Comparison of ENCODE assay signal across 8 mouse cellular contexts in genomic region chr17:85464466-85465411, GRCm38 (mm10).
DNase-seq lines count a peak whose midpoint lies in the region; ATAC-seq lines count a peak whose summit lies in the region.

No protein-coding gene starts in this region.

- H3K4me1 ChIP-seq in hindbrain, embryonic 10.5 days (replicated peaks), result peaks cover 21% of the 10 kb centered on the region
- peaks cover 3% of the 10 kb centered on the region; the same call in 1 of the 2 replicates for H3K4me1 ChIP-seq in hindbrain, embryonic 16.5 days (ENCODE audit: control insufficient read depth, insufficient read depth, low read depth, low read length)
- peaks cover 32% of the 10 kb centered on the region for H3K4me1 ChIP-seq in forebrain, embryonic 13.5 days

- ATAC-seq in hindbrain, embryonic 16.5 days, result no peak
- ATAC-seq in forebrain, embryonic 13.5 days, result peak; percentile 52; the same call in 1 of the 2 replicates

- peaks cover 100% of the 10 kb centered on the region for H3K27me3 ChIP-seq in hindbrain, embryonic 10.5 days (ENCODE audit: insufficient read depth, poor library complexity, severe bottlenecking)
- peaks cover 92% of the 10 kb centered on the region for H3K27me3 ChIP-seq in hindbrain, embryonic 16.5 days (replicated peaks; ENCODE audit: control insufficient read depth, insufficient read depth, low read length)
- peaks cover 93% of the 10 kb centered on the region for H3K27me3 ChIP-seq in forebrain, embryonic 13.5 days

- no peak overlapping the region; the same call in 1 of the 2 replicates for H3K4me2 ChIP-seq in hindbrain, embryonic 16.5 days (ENCODE audit: low read length)
- H3K4me2 ChIP-seq in forebrain, embryonic 13.5 days, result peak overlapping the region; percentile 58

- H3K9me3 ChIP-seq in hindbrain, embryonic 10.5 days, result peaks cover 6% of the 10 kb centered on the region; the same call in 1 of the 2 replicates
- no peaks in the 10 kb centered on the region for H3K9me3 ChIP-seq in hindbrain, embryonic 16.5 days (ENCODE audit: control insufficient read depth, low read length)
- no peaks in the 10 kb centered on the region for H3K9me3 ChIP-seq in forebrain, embryonic 13.5 days (replicated peaks)

- peak overlapping the region; percentile 32 for H3K4me3 ChIP-seq in hindbrain, embryonic 10.5 days
- H3K4me3 ChIP-seq in hindbrain, embryonic 16.5 days (ENCODE audit: low read length), result no peak overlapping the region; the same call in 1 of the 2 replicates
- peak overlapping the region; percentile 23 for H3K4me3 ChIP-seq in forebrain, embryonic 13.5 days

- no peaks in the 10 kb centered on the region for H3K36me3 ChIP-seq in hindbrain, embryonic 10.5 days
- H3K36me3 ChIP-seq in hindbrain, embryonic 16.5 days (ENCODE audit: control insufficient read depth, insufficient read depth, low read length), result no peaks in the 10 kb centered on the region
- no peaks in the 10 kb centered on the region for H3K36me3 ChIP-seq in forebrain, embryonic 13.5 days (ENCODE audit: poor library complexity, severe bottlenecking)

- H3K9ac ChIP-seq in hindbrain, embryonic 16.5 days (ENCODE audit: low read depth, low read length), result no peak overlapping the region
- peak overlapping the region; percentile 51 for H3K9ac ChIP-seq in forebrain, embryonic 13.5 days

- 1% methylated on average over 40 of the region's 40 CpGs for WGBS in hindbrain, embryonic 10.5 days
- WGBS in hindbrain, embryonic 16.5 days, result 2% methylated on average over 40 of the region's 40 CpGs
- 2% methylated on average over 40 of the region's 40 CpGs for WGBS in forebrain, embryonic 13.5 days

- DNase-seq in hindbrain, embryonic 10.5 days (ENCODE audit: low spot score), result no peak
- DNase-seq in kidney, postnatal 10 days, result peak; percentile 56
- DNase-seq in retina, postnatal 1 day, result peak; percentile 94
- no peak for DNase-seq in cerebellum, postnatal 25 days
- DNase-seq in cerebellum, adult 9-10 months, result no peak
- no peak for DNase-seq in urinary bladder, postnatal 10 days (ENCODE audit: low spot score)

- H3K27ac ChIP-seq in hindbrain, embryonic 10.5 days, result no peak overlapping the region; the same call in 1 of the 2 replicates
- H3K27ac ChIP-seq in hindbrain, embryonic 16.5 days (ENCODE audit: low read depth, low read length), result no peak overlapping the region
- H3K27ac ChIP-seq in forebrain, embryonic 13.5 days, result peak overlapping the region; percentile 48; the same call in 1 of the 2 replicates

Comparison
In these comparisons a context has a peak if more than half of its experiments do, and no peak if none do; other contexts are left out.
1. DNase-seq: peak in kidney, postnatal 10 days (single experiment) and retina, postnatal 1 day (single experiment); none in hindbrain, embryonic 10.5 days (single experiment), cerebellum, postnatal 25 days (0 of 2), cerebellum, adult 9-10 months (single experiment) and urinary bladder, postnatal 10 days (single experiment).